Comparison of ENCODE assay signal across 18 mouse cellular contexts in the genomic region with DNA sequence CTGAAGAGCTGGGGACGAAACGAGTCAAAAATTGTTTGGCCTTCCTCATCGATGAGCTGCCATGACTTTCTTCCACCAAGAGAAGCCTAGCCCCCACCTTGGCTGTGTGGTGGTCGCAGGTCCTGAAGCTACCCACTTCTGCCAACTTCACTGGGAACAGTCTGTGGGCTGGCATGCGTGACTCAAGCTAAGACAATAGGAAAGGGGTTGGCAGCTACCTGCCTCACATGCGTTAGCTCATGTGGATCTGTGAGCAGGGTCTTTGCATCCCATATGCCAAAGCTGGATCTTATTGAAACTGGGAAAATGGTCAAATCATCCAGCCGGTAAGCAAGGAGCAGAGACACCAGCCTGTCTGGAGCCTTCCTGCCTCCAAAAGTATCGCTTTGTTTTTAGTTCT. TPM values are rescaled to one million over a fixed set of nuclear protein-coding genes. Genes with fewer than 3 reads are reported as not detected.
DNase-seq lines count a peak whose midpoint lies in the region; ATAC-seq and TF ChIP-seq lines count a peak whose summit lies in the region.
"Had no signal": no experiment of that assay in that cellular context is flagged by ENCODE, and none has a peak within 500 bp of the region (broad histone marks: within the 10 kb centered on the region; RNA-seq: fewer than 3 reads in every experiment).

No protein-coding gene starts in this region.

- DNase-seq in forebrain, embryonic 10.5 days (ENCODE audit: extremely low spot score, low spot score), result no peak
- peak; percentile 9 to 31 for DNase-seq in left cerebral cortex, postnatal 25 days (ENCODE audit: low spot score in 2 of 2)
- DNase-seq in left cerebral cortex, adult 2 months (ENCODE audit: extremely low spot score in 1 of 2, low spot score in 2 of 2), result no peak
- no peak for DNase-seq in embryonic facial prominence, embryonic 10.5 days (ENCODE audit: low spot score)
- DNase-seq in limb, embryonic 10.5 days (ENCODE audit: low spot score), result no peak
- no peak for DNase-seq in heart, adult 18-20 months
- DNase-seq: adrenal gland, postnatal 14 days; cerebellum, adult 2 months; cerebellum, postnatal 25 days; gastrocnemius, postnatal 14 days had no signal

- H3K9me3 ChIP-seq in forebrain, embryonic 10.5 days, result no peaks in the 10 kb centered on the region
- H3K9me3 ChIP-seq in forebrain, embryonic 12.5 days, result 0 out of 2 replicates have a peak, but pooled peaks cover 6% of the 10 kb centered on the region
- no peaks in the 10 kb centered on the region for H3K9me3 ChIP-seq in embryonic facial prominence, embryonic 10.5 days
- H3K9me3 ChIP-seq in limb, embryonic 10.5 days (replicated peaks), result no peaks in the 10 kb centered on the region
- H3K9me3 ChIP-seq in liver, embryonic 12.5 days (replicated peaks), result no peaks in the 10 kb centered on the region
- H3K9me3 ChIP-seq: hindbrain, embryonic 15.5 days had no signal

- 0 out of 2 replicates have a peak overlapping the region, but pooled peaks have one; percentile 16 for H3K27ac ChIP-seq in forebrain, embryonic 10.5 days
- H3K27ac ChIP-seq in forebrain, embryonic 12.5 days, result no peak overlapping the region
- H3K27ac ChIP-seq in left cerebral cortex, adult 2 months, result no peak overlapping the region
- H3K27ac ChIP-seq in embryonic facial prominence, embryonic 10.5 days (replicated peaks), result peak overlapping the region; percentile 90; the same call in 1 of the 2 replicates
- H3K27ac ChIP-seq in limb, embryonic 10.5 days, result peak overlapping the region; percentile 92
- no peak overlapping the region for H3K27ac ChIP-seq in liver, embryonic 12.5 days
- H3K27ac ChIP-seq: hindbrain, embryonic 15.5 days had no signal

- TF ChIP-seq CTCF in left cerebral cortex, adult 2 months (IDR thresholded peaks at IDR 0.05), result no peak

- no peak overlapping the region for H3K4me2 ChIP-seq in forebrain, embryonic 12.5 days
- H3K4me2 ChIP-seq in liver, embryonic 12.5 days, result no peak overlapping the region
- H3K4me2 ChIP-seq: heart, embryonic 12.5 days; hindbrain, embryonic 15.5 days had no signal

- H3K27me3 ChIP-seq in forebrain, embryonic 10.5 days (ENCODE audit: poor library complexity, severe bottlenecking), result no peaks in the 10 kb centered on the region
- no peaks in the 10 kb centered on the region for H3K27me3 ChIP-seq in forebrain, embryonic 12.5 days
- no peaks in the 10 kb centered on the region for H3K27me3 ChIP-seq in embryonic facial prominence, embryonic 10.5 days (replicated peaks; ENCODE audit: low read depth, poor library complexity, severe bottlenecking)
- H3K27me3 ChIP-seq in limb, embryonic 10.5 days (ENCODE audit: low read depth, poor library complexity, severe bottlenecking), result no peaks in the 10 kb centered on the region
- H3K27me3 ChIP-seq in liver, embryonic 12.5 days (replicated peaks), result no peaks in the 10 kb centered on the region; the same call in 1 of the 2 replicates
- H3K27me3 ChIP-seq: hindbrain, embryonic 15.5 days had no signal

- no peak overlapping the region for H3K9ac ChIP-seq in forebrain, embryonic 12.5 days
- no peak overlapping the region for H3K9ac ChIP-seq in liver, embryonic 12.5 days
- H3K9ac ChIP-seq: heart, embryonic 12.5 days; hindbrain, embryonic 15.5 days had no signal

- peaks cover 33% of the 10 kb centered on the region for H3K4me1 ChIP-seq in forebrain, embryonic 10.5 days
- H3K4me1 ChIP-seq in forebrain, embryonic 12.5 days, result no peaks in the 10 kb centered on the region
- H3K4me1 ChIP-seq in embryonic facial prominence, embryonic 10.5 days, result peaks cover 63% of the 10 kb centered on the region
- peaks cover 61% of the 10 kb centered on the region for H3K4me1 ChIP-seq in limb, embryonic 10.5 days
- H3K4me1 ChIP-seq in liver, embryonic 12.5 days, result no peaks in the 10 kb centered on the region
- H3K4me1 ChIP-seq: hindbrain, embryonic 15.5 days had no signal

- no peaks in the 10 kb centered on the region for H3K36me3 ChIP-seq in forebrain, embryonic 10.5 days (replicated peaks)
- H3K36me3 ChIP-seq in forebrain, embryonic 12.5 days (replicated peaks), result no peaks in the 10 kb centered on the region
- H3K36me3 ChIP-seq in embryonic facial prominence, embryonic 10.5 days (replicated peaks), result no peaks in the 10 kb centered on the region
- H3K36me3 ChIP-seq in limb, embryonic 10.5 days, result no peaks in the 10 kb centered on the region
- no peaks in the 10 kb centered on the region for H3K36me3 ChIP-seq in liver, embryonic 12.5 days
- H3K36me3 ChIP-seq: heart, embryonic 12.5 days; hindbrain, embryonic 15.5 days had no signal

- intact Hi-C loops in left cerebral cortex, postnatal 25 days (cut with DNase I), result no loop called here
- intact Hi-C loops in left cerebral cortex, adult 2 months (cut with DNase I), result no loop called here

- 94% methylated on average over 8 of the region's 8 CpGs for WGBS in forebrain, embryonic 10.5 days
- 92% methylated on average over 8 of the region's 8 CpGs for WGBS in forebrain, embryonic 12.5 days
- 92% methylated on average over 8 of the region's 8 CpGs for WGBS in embryonic facial prominence, embryonic 10.5 days
- WGBS in limb, embryonic 10.5 days, result 93% methylated on average over 8 of the region's 8 CpGs
- 72% methylated on average over 8 of the region's 8 CpGs for WGBS in liver, embryonic 12.5 days (ENCODE audit: insufficient replicate concordance)

- no peak overlapping the region for H3K4me3 ChIP-seq in forebrain, embryonic 10.5 days
- no peak overlapping the region for H3K4me3 ChIP-seq in forebrain, embryonic 12.5 days (replicated peaks)
- H3K4me3 ChIP-seq in left cerebral cortex, adult 2 months, result no peak overlapping the region
- no peak overlapping the region for H3K4me3 ChIP-seq in embryonic facial prominence, embryonic 10.5 days
- no peak overlapping the region for H3K4me3 ChIP-seq in limb, embryonic 10.5 days
- H3K4me3 ChIP-seq in liver, embryonic 12.5 days, result no peak overlapping the region
- H3K4me3 ChIP-seq: heart, embryonic 12.5 days; hindbrain, embryonic 15.5 days had no signal

- no peak for ATAC-seq in forebrain, embryonic 12.5 days (ENCODE audit: low FRiP score)
- ATAC-seq in liver, embryonic 12.5 days, result no peak
- ATAC-seq: forebrain, embryonic 16.5 days; inflammation-experienced regulatory T-cells, adult 6 months; intestine, postnatal 0 days had no signal

RNA-seq across cellular contexts. Expression of a gene that starts 14.8 kb away (rescaled TPM):
- polyA plus RNA-seq in forebrain, embryonic 10.5 days (2016; fragmentation: Nextera tagmentation; extraction: Ambion mirVana), result 3.6 and 3.9 TPM in 2 replicates
- 11.9 and 13.0 TPM in 2 replicates for polyA plus RNA-seq in forebrain, embryonic 12.5 days (2016; fragmentation: Nextera tagmentation; extraction: Ambion mirVana)
- 1 to 10 TPM; 8.9 to 9.0 TPM for total RNA-seq in left cerebral cortex, postnatal 25 days (2021)
- 10 to 100 TPM in 1 of 2 experiments, 1 to 10 TPM in 1; 6.6 to 11.6 TPM for total RNA-seq in left cerebral cortex, adult 2 months (2021)
- polyA plus RNA-seq in embryonic facial prominence, embryonic 10.5 days (2016; fragmentation: Nextera tagmentation; extraction: Ambion mirVana), result 3.9 and 6.9 TPM in 2 replicates
- polyA plus RNA-seq in limb, embryonic 10.5 days (2016; fragmentation: Nextera tagmentation; extraction: Ambion mirVana), result 2.1 and 9.2 TPM in 2 replicates
- 1 to 10 TPM in 1 of 2 experiments, under 1 TPM in 1; 0.57 to 1.2 TPM for total RNA-seq in heart, adult 18-20 months (2021)
- 0.43 and 1.5 TPM in 2 replicates for polyA plus RNA-seq in liver, embryonic 12.5 days (2016; fragmentation: Nextera tagmentation; extraction: Ambion mirVana)
- total RNA-seq: MEL had no signal
- polyA plus RNA-seq: inflammation-experienced regulatory T-cells, adult 6 months had no signal

Comparison
In these comparisons a context has a peak if more than half of its experiments do, and no peak if none do; other contexts are left out.
1. DNase-seq: peak in left cerebral cortex, postnatal 25 days (2 of 2); none in forebrain, embryonic 10.5 days (single experiment), left cerebral cortex, adult 2 months (0 of 2), embryonic facial prominence, embryonic 10.5 days (single experiment), limb, embryonic 10.5 days (single experiment) and heart, adult 18-20 months (0 of 2).
2. H3K27ac ChIP-seq: peak in forebrain, embryonic 10.5 days (single experiment), embryonic facial prominence, embryonic 10.5 days (single experiment) and limb, embryonic 10.5 days (single experiment); none in forebrain, embryonic 12.5 days (single experiment), left cerebral cortex, adult 2 months (single experiment) and liver, embryonic 12.5 days (single experiment).